Comparison of ENCODE assay signal across 9 mouse cellular contexts in the genomic region with DNA sequence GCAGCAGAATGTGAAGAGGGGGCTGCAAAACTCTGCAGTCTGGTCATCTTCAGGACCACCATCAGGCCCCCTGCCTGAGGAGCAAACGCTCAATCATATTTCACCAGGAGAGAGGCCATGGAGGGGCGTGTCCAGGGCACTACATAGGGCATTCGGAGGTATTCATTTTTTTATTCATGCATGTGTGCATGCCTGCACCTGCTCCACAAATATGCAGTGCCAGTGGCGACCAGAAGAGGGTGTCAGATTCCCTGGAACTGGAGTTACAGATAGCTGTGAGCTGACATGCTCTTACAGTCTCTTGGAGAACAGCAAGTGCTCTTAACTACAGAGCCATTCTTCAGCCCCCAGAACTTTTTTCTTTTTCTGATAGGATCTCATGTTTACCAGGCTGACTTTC. TPM values are rescaled to one million over a fixed set of nuclear protein-coding genes. Genes with fewer than 3 reads are reported as not detected.
DNase-seq lines count a peak whose midpoint lies in the region; ATAC-seq and TF ChIP-seq lines count a peak whose summit lies in the region.
"Had no signal": no experiment of that assay in that cellular context is flagged by ENCODE, and none has a peak within 500 bp of the region (broad histone marks: within the 10 kb centered on the region; RNA-seq: fewer than 3 reads in every experiment).

No protein-coding gene starts in this region.

- DNase-seq in gastrocnemius, adult 2 months = peak; percentile 33
- no peak for DNase-seq in gastrocnemius, postnatal 25 days
- DNase-seq in ZHBTc4 (ENCODE audit: low read depth, low spot score) = peak; percentile 75
- peak; percentile 80 for DNase-seq in embryo, embryonic 10.5 days (ENCODE audit: low spot score)
- DNase-seq in hindbrain, embryonic 11.5 days (ENCODE audit: low spot score) = peak; percentile 80
- DNase-seq in left cerebral cortex, adult 18-20 months (ENCODE audit: low spot score in 2 of 2) = peak; percentile 73 to 80
- DNase-seq in spleen, postnatal 4 days (ENCODE audit: low spot score in 2 of 2) = peak; percentile 75 to 84

- intact Hi-C loops in gastrocnemius, adult 2 months (cut with DNase I) = no loop called here

- H3K4me2 ChIP-seq in hindbrain, embryonic 11.5 days (replicated peaks; ENCODE audit: low read depth, low read length) = no peak overlapping the region
- H3K4me2 ChIP-seq: lung, embryonic 15.5 days had no signal

- H3K9ac ChIP-seq in hindbrain, embryonic 11.5 days (ENCODE audit: low read depth, low read length) = no peak overlapping the region
- H3K9ac ChIP-seq: lung, embryonic 15.5 days had no signal

- no peaks in the 10 kb centered on the region for H3K36me3 ChIP-seq in hindbrain, embryonic 11.5 days (ENCODE audit: control insufficient read depth, insufficient read depth, low read length)
- H3K36me3 ChIP-seq: lung, embryonic 15.5 days had no signal

- 29% methylated on average over 4 of the region's 4 CpGs for WGBS in hindbrain, embryonic 11.5 days

- no peaks in the 10 kb centered on the region for H3K9me3 ChIP-seq in hindbrain, embryonic 11.5 days (ENCODE audit: control insufficient read depth, low read length)
- H3K9me3 ChIP-seq: lung, embryonic 15.5 days had no signal

- TF ChIP-seq CTCF in gastrocnemius, adult 2 months (IDR thresholded peaks at IDR 0.05) = peak; percentile 60

- ATAC-seq in hindbrain, embryonic 11.5 days (ENCODE audit: low FRiP score) = peak; percentile 63
- ATAC-seq in megakaryocyte-erythroid progenitor cell, adult 5-6 weeks (replicated peaks; ENCODE audit: low FRiP score, low TSS enrichment, poor library complexity, severe bottlenecking) = peak; percentile 78

- no peak overlapping the region for H3K4me3 ChIP-seq in gastrocnemius, adult 2 months
- H3K4me3 ChIP-seq in hindbrain, embryonic 11.5 days (ENCODE audit: low read depth, low read length) = no peak overlapping the region
- H3K4me3 ChIP-seq: lung, embryonic 15.5 days had no signal

- H3K27me3 ChIP-seq in hindbrain, embryonic 11.5 days (ENCODE audit: control insufficient read depth, insufficient read depth, low read length) = no peaks in the 10 kb centered on the region
- H3K27me3 ChIP-seq: lung, embryonic 15.5 days had no signal

- H3K27ac ChIP-seq in gastrocnemius, adult 2 months = no peak overlapping the region
- no peak overlapping the region for H3K27ac ChIP-seq in hindbrain, embryonic 11.5 days (ENCODE audit: low read depth, low read length)
- H3K27ac ChIP-seq: lung, embryonic 15.5 days had no signal

- H3K4me1 ChIP-seq in hindbrain, embryonic 11.5 days (replicated peaks; ENCODE audit: control insufficient read depth, insufficient read depth, low read length) = no peaks in the 10 kb centered on the region
- H3K4me1 ChIP-seq: lung, embryonic 15.5 days had no signal

RNA-seq across cellular contexts. Expression of a gene that starts 56.4 kb away (rescaled TPM):
- not detected for total RNA-seq in gastrocnemius, adult 2 months (2021)
- total RNA-seq in gastrocnemius, postnatal 25 days (2021) = not detected
- 0.14 TPM in 1 of 2 replicates, not detected in the other for polyA plus RNA-seq in hindbrain, embryonic 11.5 days (2014; fragmentation: Nextera tagmentation; extraction: Ambion mirVana)
- 10 to 100 TPM in 1 of 2 experiments, 1 to 10 TPM in 1; 5.8 to 12.2 TPM for total RNA-seq in left cerebral cortex, adult 18-20 months (2021)
- total RNA-seq in megakaryocyte-erythroid progenitor cell, adult 5-6 weeks (2014; fragmentation: Nextera tagmentation) = not detected in 2 replicates
- total RNA-seq in megakaryocyte-erythroid progenitor cell, adult 5-6 weeks (2017) = not detected in 2 replicates
- polyA plus RNA-seq: lung, embryonic 15.5 days had no signal

Comparison
In these comparisons a context has a peak if more than half of its experiments do, and no peak if none do; other contexts are left out.
1. RNA of a gene that starts 56.4 kb away (total RNA-seq): 5.8 to 12.2 TPM in left cerebral cortex, adult 18-20 months; not detected in gastrocnemius, adult 2 months, not detected in gastrocnemius, postnatal 25 days and not detected in megakaryocyte-erythroid progenitor cell, adult 5-6 weeks; every median in the first group is over 4 times any median in the second.